Mouse (Mus musculus): ENCODE measurements around the gene Olfr818.
"Not testable (repeated sequence)": the region's sequence is repeated elsewhere in the genome, so short reads cannot be mapped to it uniquely, and the experiment has no call there.

The Olfr818 gene

GRCm38 (mm10) chr10:129949000-129949399, at the start of gene Olfr818:
Olfr818 (minus strand) TSS chr10:129949100.
- DNase-seq (ENCODE audit: low read depth in 1 of 2, low spot score in 2 of 2) = no peak

- not testable (repeated sequence) for DNase-seq (ENCODE audit: low read depth in 1 of 2, low spot score in 2 of 2)
Measured at GRCm38 (mm10) chr10:129984962-129985361, 36.1 kb upstream of the Olfr818 start, which contains the start of gene Gm10310. Gm10310 (minus strand) TSS chr10:129985062.

- not testable (repeated sequence) for DNase-seq (ENCODE audit: low read depth in 1 of 2, low spot score in 2 of 2)
Measured at GRCm38 (mm10) chr10:129981867-129982266, 33.0 kb upstream of the Olfr818 start.

GRCm38 (mm10) chr10:129976040-129976439, 27.1 kb upstream of the Olfr818 start, which contains the start of gene Olfr247:
Olfr247 (minus strand) TSS chr10:129976140.
- not testable (repeated sequence) for DNase-seq (ENCODE audit: low read depth in 1 of 2, low spot score in 2 of 2)

- DNase-seq (ENCODE audit: low read depth in 1 of 2, low spot score in 2 of 2) = not testable (repeated sequence)
Measured at GRCm38 (mm10) chr10:129972994-129973393, 24.1 kb upstream of the Olfr818 start.

GRCm38 (mm10) chr10:129967166-129967565, 18.3 kb upstream of the Olfr818 start, which contains the start of gene Olfr819:
Olfr819 (minus strand) TSS chr10:129967266.
- not testable (repeated sequence) for DNase-seq (ENCODE audit: low read depth in 1 of 2, low spot score in 2 of 2)

- DNase-seq (ENCODE audit: low read depth in 1 of 2, low spot score in 2 of 2) = not testable (repeated sequence)
Measured at GRCm38 (mm10) chr10:129966232-129966631, 17.3 kb upstream of the Olfr818 start.

GRCm38 (mm10) chr10:129915497-129915896, 33.4 kb downstream of the Olfr818 start, which contains the start of gene Olfr816:
Olfr816 (minus strand) TSS chr10:129915597.
- no peak for DNase-seq (ENCODE audit: low read depth in 1 of 2, low spot score in 2 of 2)

- DNase-seq (ENCODE audit: low read depth in 1 of 2, low spot score in 2 of 2) = not testable (repeated sequence)
Measured at GRCm38 (mm10) chr10:129905767-129906166, 43.1 kb downstream of the Olfr818 start, which contains the start of gene Olfr815. Olfr815 (minus strand) TSS chr10:129905867.

All from monocyte, adult 2 months (primary cell).